Mouse (Mus musculus) forebrain, embryonic 15.5 days (tissue): Measurements from ENCODE around the gene Mycbp2. TPM values are rescaled to one million over a fixed set of nuclear protein-coding genes. Genes with fewer than 3 reads are reported as not detected.

Source experiments
- ATAC-seq: fragments of 200-750 bp; cut with Nextera tagmentation; replicated peaks from 2 replicates; pipeline ENCODE4 v1.8.0; 2017; ENCODE audit warnings: mild to moderate bottlenecking, moderate TSS enrichment, moderate library complexity
- H3K27ac ChIP-seq: fragments of 300-500 bp; sonication (generic); replicated peaks from 2 replicates; pipeline ENCODE4 v1.5.1; 2015; ENCODE audit warnings: mild to moderate bottlenecking, inconsistent platforms
- H3K27me3 ChIP-seq: fragments of 300-500 bp; sonication (generic); 2 replicates; pipeline ENCODE4 v1.6.1; 2015; ENCODE audit warnings: inconsistent platforms
- H3K36me3 ChIP-seq: fragments of 300-500 bp; sonication (generic); 2 replicates; pipeline ENCODE4 v1.6.1; 2015; ENCODE audit warnings: mild to moderate bottlenecking, inconsistent platforms
- H3K4me1 ChIP-seq: fragments of 300-500 bp; sonication (generic); 2 replicates; pipeline ENCODE4 v1.6.1; 2015; ENCODE audit warnings: inconsistent platforms
- H3K4me2 ChIP-seq: fragments of 300-500 bp; sonication (generic); replicated peaks from 2 replicates; pipeline ENCODE4 v1.6.1; 2015; ENCODE audit warnings: mild to moderate bottlenecking, inconsistent platforms
- H3K4me3 ChIP-seq: fragments of 300-500 bp; sonication (generic); 2 replicates; pipeline ENCODE4 v1.5.1; 2015; ENCODE audit warnings: mild to moderate bottlenecking, inconsistent platforms
- H3K9ac ChIP-seq: fragments of 300-500 bp; sonication (generic); replicated peaks from 2 replicates; pipeline ENCODE4 v1.6.1; 2015; ENCODE audit warnings: mild to moderate bottlenecking, inconsistent platforms
- H3K9me3 ChIP-seq: fragments of 300-500 bp; sonication (generic); 2 replicates; pipeline ENCODE4 v1.6.1; 2016; ENCODE audit warnings: inconsistent platforms
- WGBS: fragments of 180-500 bp; shearing (Covaris S2); methylation state at CpG from one replicate; pipeline ENCODE4 v1.1.7; 2015; ENCODE audit warnings: mixed read lengths; 5-methylcytosine and 5-hydroxymethylcytosine counted together
- polyA plus RNA-seq: library from polyadenylated mRNA; unstranded; fragments of >200 nt; fragmentation: Nextera tagmentation; extraction: Ambion mirVana; gene quantifications from 2 replicates; pipeline ENCODE4 v1.2.1, GENCODE M21; 2015

Mycbp2 gene
- polyA plus RNA-seq, 1 experiment from 2014 or later: 51.8 TPM

GRCm38 (mm10) chr14:103254311-103254710 lies 92.3 kb downstream of the Mycbp2 start:
- Histone ChIP-seq H3K9me3 (no peaks in the 10 kb centered on the region), H3K4me2 (no peak overlapping the region), H3K27me3 (no peaks in the 10 kb centered on the region), H3K36me3 (peaks cover 22% of the 10 kb centered on the region), H3K4me3 (no peak overlapping the region), H3K4me1 (no peaks in the 10 kb centered on the region), H3K27ac (no peak overlapping the region), H3K9ac (no peak overlapping the region)
- no peak for ATAC-seq
- 90% methylated on average over 2 of the region's 2 CpGs for WGBS

GRCm38 (mm10) chr14:103242020-103242419 lies 104.6 kb downstream of the Mycbp2 start:
- no peaks in the 10 kb centered on the region for H3K27me3 ChIP-seq
- no peaks in the 10 kb centered on the region for H3K9me3 ChIP-seq
- H3K27ac ChIP-seq: no peak overlapping the region
- no peak overlapping the region for H3K9ac ChIP-seq
- peaks cover 17% of the 10 kb centered on the region for H3K36me3 ChIP-seq
- ATAC-seq: no peak
- H3K4me2 ChIP-seq: no peak overlapping the region
- WGBS: 96% methylated on average over 6 of the region's 6 CpGs
- H3K4me1 ChIP-seq: no peaks in the 10 kb centered on the region
- no peak overlapping the region for H3K4me3 ChIP-seq

GRCm38 (mm10) chr14:103234770-103235169 lies 111.8 kb downstream of the Mycbp2 start:
- H3K27me3 ChIP-seq: no peaks in the 10 kb centered on the region
- no peaks in the 10 kb centered on the region for H3K9me3 ChIP-seq
- no peak for ATAC-seq
- H3K27ac ChIP-seq: no peak overlapping the region
- peaks cover 11% of the 10 kb centered on the region for H3K36me3 ChIP-seq
- H3K4me3 ChIP-seq: no peak overlapping the region
- no peak overlapping the region for H3K4me2 ChIP-seq
- no peaks in the 10 kb centered on the region for H3K4me1 ChIP-seq
- WGBS: 91% methylated on average over 6 of the region's 6 CpGs
- no peak overlapping the region for H3K9ac ChIP-seq

GRCm38 (mm10) chr14:103233640-103234593 lies 112.7 kb downstream of the Mycbp2 start:
- Histone ChIP-seq H3K9me3 (no peaks in the 10 kb centered on the region), H3K4me2 (no peak overlapping the region), H3K9ac (no peak overlapping the region), H3K27me3 (no peaks in the 10 kb centered on the region), H3K4me3 (no peak overlapping the region), H3K36me3 (peaks cover 11% of the 10 kb centered on the region), H3K27ac (no peak overlapping the region), H3K4me1 (no peaks in the 10 kb centered on the region)
- 0 out of 2 replicates have a peak, but pooled peaks have one; percentile 13 for ATAC-seq
- WGBS: 30% methylated on average over 12 of the region's 12 CpGs

- peak; percentile 89 for ATAC-seq
- H3K9ac ChIP-seq: no peak overlapping the region
- H3K4me2 ChIP-seq: no peak overlapping the region
- 24% methylated on average over 2 of the region's 2 CpGs for WGBS
- no peaks in the 10 kb centered on the region for H3K9me3 ChIP-seq
- no peaks in the 10 kb centered on the region for H3K27me3 ChIP-seq
- no peak overlapping the region for H3K27ac ChIP-seq
- H3K36me3 ChIP-seq: peaks cover 47% of the 10 kb centered on the region
- 0 out of 2 replicates have a peak, but pooled peaks cover 3% of the 10 kb centered on the region for H3K4me1 ChIP-seq
- no peak overlapping the region for H3K4me3 ChIP-seq
Measured at GRCm38 (mm10) chr14:103222356-103222755, 124.3 kb downstream of the Mycbp2 start.

- Histone ChIP-seq H3K9ac (no peak overlapping the region), H3K36me3 (peaks cover 47% of the 10 kb centered on the region), H3K9me3 (no peaks in the 10 kb centered on the region), H3K4me2 (no peak overlapping the region), H3K4me1 (0 out of 2 replicates have a peak, but pooled peaks cover 3% of the 10 kb centered on the region), H3K27me3 (no peaks in the 10 kb centered on the region), H3K27ac (no peak overlapping the region), H3K4me3 (no peak overlapping the region)
- 77% methylated on average over 3 of the region's 3 CpGs for WGBS
- no peak for ATAC-seq
Measured at GRCm38 (mm10) chr14:103221751-103222150, 124.9 kb downstream of the Mycbp2 start.

GRCm38 (mm10) chr14:103216331-103216730 lies 130.3 kb downstream of the Mycbp2 start:
- Histone ChIP-seq H3K4me3 (no peak overlapping the region), H3K36me3 (peaks cover 45% of the 10 kb centered on the region)
- 85% methylated on average over 3 of the region's 3 CpGs for WGBS

GRCm38 (mm10) chr14:103186658-103187057 lies 160.0 kb downstream of the Mycbp2 start:
- H3K36me3 ChIP-seq: peaks cover 65% of the 10 kb centered on the region
- no peaks in the 10 kb centered on the region for H3K4me1 ChIP-seq
- no peaks in the 10 kb centered on the region for H3K27me3 ChIP-seq
- no peaks in the 10 kb centered on the region for H3K9me3 ChIP-seq
- 80% methylated on average over 3 of the region's 3 CpGs for WGBS
- H3K4me2 ChIP-seq: no peak overlapping the region
- no peak overlapping the region for H3K27ac ChIP-seq
- no peak for ATAC-seq
- H3K9ac ChIP-seq: no peak overlapping the region
- no peak overlapping the region for H3K4me3 ChIP-seq

More at GRCm38 (mm10) chr14:103216331-103216730, 130.3 kb downstream of the Mycbp2 start:
- no peak for ATAC-seq
- Histone ChIP-seq H3K9me3 (no peaks in the 10 kb centered on the region), H3K4me1 (no peaks in the 10 kb centered on the region), H3K4me2 (no peak overlapping the region), H3K9ac (no peak overlapping the region), H3K27me3 (no peaks in the 10 kb centered on the region), H3K27ac (no peak overlapping the region)

- ATAC-seq: no peak
- no peaks in the 10 kb centered on the region for H3K4me1 ChIP-seq
- H3K27ac ChIP-seq: no peak overlapping the region
- no peak overlapping the region for H3K9ac ChIP-seq
- no peak overlapping the region for H3K4me3 ChIP-seq
- peaks cover 61% of the 10 kb centered on the region for H3K36me3 ChIP-seq
- no peaks in the 10 kb centered on the region for H3K9me3 ChIP-seq
- H3K4me2 ChIP-seq: no peak overlapping the region
- 86% methylated on average over 4 of the region's 4 CpGs for whole genome bisulfite sequencing
- no peaks in the 10 kb centered on the region for H3K27me3 ChIP-seq
Measured at GRCm38 (mm10) chr14:103186076-103186475, 160.5 kb downstream of the Mycbp2 start.

- Histone ChIP-seq H3K9me3 (no peaks in the 10 kb centered on the region), H3K4me1 (no peaks in the 10 kb centered on the region), H3K4me3 (no peak overlapping the region), H3K9ac (no peak overlapping the region), H3K4me2 (no peak overlapping the region), H3K27me3 (no peaks in the 10 kb centered on the region), H3K36me3 (peaks cover 22% of the 10 kb centered on the region), H3K27ac (no peak overlapping the region)
- 94% methylated on average over 2 of the region's 2 CpGs for WGBS
- no peak for ATAC-seq
Measured at GRCm38 (mm10) chr14:103180096-103180495, 166.5 kb downstream of the Mycbp2 start.

GRCm38 (mm10) chr14:103162923-103163322 lies 183.7 kb downstream of the Mycbp2 start:
- no peak overlapping the region for H3K9ac ChIP-seq
- peak; percentile 58 for ATAC-seq
- 71% methylated on average over 5 of the region's 5 CpGs for WGBS

GRCm38 (mm10) chr14:103155685-103156084 lies 190.9 kb downstream of the Mycbp2 start:
- Histone ChIP-seq H3K27me3 (no peaks in the 10 kb centered on the region), H3K4me2 (no peak overlapping the region), H3K36me3 (peaks cover 41% of the 10 kb centered on the region), H3K9me3 (no peaks in the 10 kb centered on the region), H3K9ac (no peak overlapping the region), H3K27ac (no peak overlapping the region), H3K4me3 (no peak overlapping the region), H3K4me1 (no peaks in the 10 kb centered on the region)
- no peak for ATAC-seq
- WGBS: 96% methylated on average over 7 of the region's 7 CpGs

More at GRCm38 (mm10) chr14:103162923-103163322, 183.7 kb downstream of the Mycbp2 start:
- no peak overlapping the region for H3K4me3 ChIP-seq
- H3K27ac ChIP-seq: no peak overlapping the region
- H3K9me3 ChIP-seq: no peaks in the 10 kb centered on the region
- H3K4me1 ChIP-seq: 0 out of 2 replicates have a peak, but pooled peaks cover 4% of the 10 kb centered on the region
- no peak overlapping the region for H3K4me2 ChIP-seq
- no peaks in the 10 kb centered on the region for H3K27me3 ChIP-seq
- no peaks in the 10 kb centered on the region for H3K36me3 ChIP-seq
